Mouse (Mus musculus) T-helper 1 cell (primary cell): ENCODE data around the gene Ggt1.

Experiments used
- in situ Hi-C: fragments of 300-600 bp; cut with MboI, MseI; formaldehyde crosslinking; loops from one replicate; pipeline ENCODE4 v1.15.1; 2025; ENCODE audit warnings: high pct_unique_total_duplicates

Ggt1 gene

DNA sequence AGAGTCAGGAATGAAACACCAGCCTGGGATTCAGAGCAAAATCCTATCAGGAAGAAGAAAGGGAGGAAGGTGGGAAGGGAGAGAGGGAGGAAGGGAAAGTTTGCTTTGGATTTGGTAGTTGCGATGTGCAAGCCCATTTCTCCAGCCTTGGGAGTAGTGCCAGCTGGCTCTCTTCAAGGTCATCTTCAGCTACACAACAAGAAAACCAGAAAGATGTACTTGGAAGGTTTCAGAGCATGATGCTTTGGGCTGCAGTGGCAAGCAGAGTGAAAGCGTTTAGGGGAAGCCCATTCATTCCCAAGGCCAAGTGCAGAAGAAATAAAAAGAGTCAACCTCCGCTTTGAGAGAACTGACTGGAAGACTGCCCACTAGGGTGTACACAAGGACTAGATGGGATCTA lies 66.1 kb downstream of the Ggt1 start:
- in situ Hi-C loops, result no loop called here

DNA sequence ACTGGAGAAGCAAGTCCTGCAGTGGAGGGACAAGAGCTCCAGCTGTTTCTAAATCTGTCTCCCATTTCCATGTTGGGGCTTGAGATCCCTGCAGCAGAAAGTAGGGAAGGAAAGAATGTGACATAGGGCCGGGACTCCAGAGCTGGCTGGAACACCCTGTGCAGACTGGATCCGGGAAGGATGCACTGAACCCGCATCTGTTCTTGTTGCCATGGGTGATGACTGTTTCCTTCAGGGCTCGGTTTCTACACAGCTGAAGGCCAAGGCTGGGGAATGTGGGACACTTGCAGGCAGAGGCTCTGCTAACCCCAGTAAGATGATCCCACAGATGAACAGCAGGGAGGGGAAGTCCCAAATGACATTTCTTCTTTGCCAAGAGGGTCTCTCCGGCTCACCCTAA lies 71.2 kb downstream of the Ggt1 start:
- in situ Hi-C loops, result no loop called here

DNA sequence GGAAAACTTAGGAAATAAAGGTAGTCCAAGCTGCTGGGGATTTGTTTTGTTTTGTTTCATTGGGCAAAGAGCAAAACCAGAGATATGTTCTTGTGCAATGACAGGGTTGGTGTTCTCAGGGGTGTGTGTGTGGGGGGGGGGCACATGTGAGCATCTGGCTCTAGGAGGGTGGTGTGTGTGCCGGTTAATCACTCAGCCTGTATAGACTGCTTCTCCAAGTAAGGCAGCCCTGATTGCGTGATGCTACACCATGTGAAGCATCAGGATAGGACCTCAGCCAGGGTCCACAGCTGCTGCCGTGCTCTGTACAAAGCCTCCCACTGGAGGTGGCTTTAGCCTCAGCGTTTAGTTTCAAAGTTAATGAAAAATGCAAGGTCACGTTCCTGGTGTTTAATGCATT lies 71.6 kb downstream of the Ggt1 start:
- in situ Hi-C loops, result no loop called here

DNA sequence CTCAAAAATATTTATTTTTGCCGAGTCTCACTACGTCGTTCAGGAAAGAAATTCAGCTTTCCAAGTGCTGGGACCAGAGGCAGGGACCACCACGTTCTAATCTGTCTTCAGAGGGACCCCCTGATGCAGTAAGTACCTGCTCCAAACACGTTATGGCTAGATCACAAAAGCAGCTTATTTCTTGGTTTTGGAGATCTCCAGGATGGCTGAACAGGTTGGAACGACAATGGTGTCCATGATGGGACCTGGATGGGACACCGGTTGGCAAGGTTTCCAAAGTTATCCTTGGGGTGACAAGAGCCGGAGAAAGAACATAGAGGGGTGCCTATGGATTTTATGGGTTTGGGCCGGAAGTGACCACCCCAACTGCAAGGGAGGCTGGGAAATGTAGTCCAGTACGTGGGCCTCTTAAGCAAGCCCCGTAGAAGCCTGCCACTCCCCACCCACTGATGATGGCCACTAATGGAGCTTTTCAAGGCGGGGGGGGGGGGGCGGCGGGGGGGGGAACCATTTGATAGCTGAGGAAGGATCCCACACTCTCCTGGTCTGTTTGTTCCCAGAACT lies 72.3 kb downstream of the Ggt1 start:
- in situ Hi-C loops, result no loop called here

DNA sequence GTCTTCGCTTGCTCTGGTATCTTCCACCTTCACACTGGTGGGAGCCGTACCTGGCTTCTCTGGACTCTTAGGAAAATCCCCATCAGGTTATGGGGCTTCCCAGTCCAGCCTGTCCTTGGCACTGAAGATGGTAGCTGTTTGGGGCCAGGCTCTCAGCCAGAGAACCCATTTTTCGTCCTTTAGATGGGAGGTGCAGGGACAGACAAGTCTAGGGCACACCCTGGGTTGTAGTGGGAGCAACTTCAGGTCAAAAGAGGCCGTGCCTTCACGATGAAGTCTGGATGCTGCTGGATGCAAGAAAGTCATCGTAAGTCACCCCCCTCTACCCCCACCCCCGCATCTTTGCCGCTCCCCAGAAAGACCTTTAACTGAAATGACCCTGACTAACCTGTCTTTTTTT lies 73.2 kb downstream of the Ggt1 start:
- in situ Hi-C loops, result loop anchor here (5.0 kb wide), 1 partner anchor 47 kb away; the partner anchor contains the start of gene Ggt5

DNA sequence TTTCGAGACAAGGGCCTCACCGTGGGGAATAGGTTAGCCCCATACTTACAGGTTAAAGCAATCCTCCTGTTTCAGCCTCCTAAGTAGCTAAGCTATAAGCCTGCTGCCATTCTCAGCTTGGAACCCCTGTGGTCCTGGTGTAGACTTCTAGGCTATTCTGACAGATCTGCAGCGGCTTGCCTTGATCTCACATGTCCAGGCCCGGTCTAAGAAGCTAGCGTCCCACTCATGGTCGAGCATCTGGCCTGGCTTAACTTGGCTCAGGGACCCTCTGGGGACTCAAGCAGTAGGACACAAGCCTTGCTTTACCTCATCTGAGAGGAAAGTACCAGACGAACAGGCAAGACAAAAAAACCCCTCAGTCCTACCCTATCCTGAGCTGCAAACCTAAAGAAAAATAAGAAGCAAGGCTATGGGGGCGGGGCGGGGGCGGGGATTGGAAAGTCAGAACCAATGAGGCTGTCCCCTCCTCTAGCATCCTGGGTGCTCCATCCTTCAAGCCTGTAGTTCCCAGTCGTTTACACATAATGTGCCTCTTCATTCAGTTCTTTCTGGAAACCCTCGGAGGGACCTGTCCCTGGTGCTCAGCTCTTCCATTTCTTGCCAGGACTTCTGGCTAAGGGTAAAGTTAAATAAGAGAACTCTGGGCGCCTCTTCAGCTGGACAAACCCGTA lies 73.8 kb downstream of the Ggt1 start:
- in situ Hi-C loops, result loop anchor here (5.0 kb wide), 1 partner anchor 48 kb away; the partner anchor contains the start of gene Ggt5

DNA sequence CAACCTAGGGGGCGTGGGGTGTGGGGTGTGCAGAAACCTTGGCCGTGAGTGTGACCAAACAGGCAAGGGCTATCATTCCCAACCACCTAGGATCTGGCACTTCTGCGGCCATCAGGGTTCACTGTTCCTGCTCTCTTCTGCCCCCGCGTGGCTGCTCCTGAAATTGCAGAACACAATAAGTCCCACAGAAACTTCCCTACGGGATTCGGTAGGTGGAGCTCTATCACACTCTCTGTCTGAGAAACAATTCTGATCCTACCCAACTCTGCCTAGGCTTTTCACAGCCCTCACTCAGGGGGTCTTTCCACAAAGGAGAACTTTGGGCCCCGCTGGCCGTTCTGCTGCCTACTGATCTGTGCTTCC lies 74.3 kb downstream of the Ggt1 start:
- in situ Hi-C loops, result loop anchor here (5.0 kb wide), 1 partner anchor 48 kb away; the partner anchor contains the start of gene Ggt5
